Mouse (Mus musculus): ENCODE measurements around the gene Unc93a. TPM values are rescaled to one million over a fixed set of nuclear protein-coding genes. Genes with fewer than 3 reads are reported as not detected.
"Not testable (repeated sequence)": the region's sequence is repeated elsewhere in the genome, so short reads cannot be mapped to it uniquely, and the experiment has no call there.

The Unc93a gene
- total RNA-seq (2021) = not detected

GRCm38 (mm10) chr17:13131710-13132109, at the start of gene Unc93a:
TSS of gene Unc93a (minus strand) at chr17:13131810.
- not testable (repeated sequence) for DNase-seq

- DNase-seq = not testable (repeated sequence)
These were observed 48.9 kb upstream of the Unc93a start for GRCm38 (mm10) chr17:13180491-13180890.

- DNase-seq = not testable (repeated sequence)
These were observed 47.4 kb upstream of the Unc93a start for GRCm38 (mm10) chr17:13179021-13179420.

- not testable (repeated sequence) for DNase-seq
These were observed 46.2 kb upstream of the Unc93a start for GRCm38 (mm10) chr17:13177796-13178195.

GRCm38 (mm10) chr17:13175609-13176008, 44.0 kb upstream of the Unc93a start:
- DNase-seq = not testable (repeated sequence)

- not testable (repeated sequence) for DNase-seq
These were observed 42.4 kb upstream of the Unc93a start for GRCm38 (mm10) chr17:13174029-13174428.

- DNase-seq = not testable (repeated sequence)
These were observed 42.0 kb upstream of the Unc93a start for GRCm38 (mm10) chr17:13173578-13173977.

- not testable (repeated sequence) for DNase-seq
These were observed 14.5 kb upstream of the Unc93a start for GRCm38 (mm10) chr17:13146128-13146527.

GRCm38 (mm10) chr17:13144580-13145215, 13.1 kb upstream of the Unc93a start:
- DNase-seq = not testable (repeated sequence)

- DNase-seq = not testable (repeated sequence)
These were observed 11.1 kb upstream of the Unc93a start for GRCm38 (mm10) chr17:13142665-13143064.

- DNase-seq = peak; percentile 9 to 16
These were observed 3.7 kb upstream of the Unc93a start for GRCm38 (mm10) chr17:13135356-13135755.

- DNase-seq = not testable (repeated sequence)
These were observed 742 bp upstream of the Unc93a start for GRCm38 (mm10) chr17:13132352-13132751.

GRCm38 (mm10) chr17:13129737-13130465, 1.7 kb downstream of the Unc93a start:
- DNase-seq = not testable (repeated sequence)

- not testable (repeated sequence) for DNase-seq
These were observed 2.3 kb downstream of the Unc93a start for GRCm38 (mm10) chr17:13129324-13129723.

- not testable (repeated sequence) for DNase-seq
These were observed 7.4 kb downstream of the Unc93a start for GRCm38 (mm10) chr17:13124241-13124640.

GRCm38 (mm10) chr17:13123308-13124038, 8.1 kb downstream of the Unc93a start:
- DNase-seq = not testable (repeated sequence)

- DNase-seq = not testable (repeated sequence)
These were observed 18.9 kb downstream of the Unc93a start for GRCm38 (mm10) chr17:13112504-13113291.

- not testable (repeated sequence) for DNase-seq
These were observed 25.0 kb downstream of the Unc93a start for GRCm38 (mm10) chr17:13106563-13106962.

- DNase-seq = not testable (repeated sequence)
These were observed 38.6 kb downstream of the Unc93a start for GRCm38 (mm10) chr17:13092960-13093359.

GRCm38 (mm10) chr17:13092100-13092764, 39.4 kb downstream of the Unc93a start:
- DNase-seq = not testable (repeated sequence)

GRCm38 (mm10) chr17:13091510-13091909, 40.1 kb downstream of the Unc93a start:
- not testable (repeated sequence) for DNase-seq

Measured in layer of hippocampus, postnatal 36 days (tissue).